Mouse (Mus musculus): ENCODE measurements around the gene Srpk2.
"Not testable (repeated sequence)": the region's sequence is repeated elsewhere in the genome, so short reads cannot be mapped to it uniquely, and the experiment has no call there.

DNA sequence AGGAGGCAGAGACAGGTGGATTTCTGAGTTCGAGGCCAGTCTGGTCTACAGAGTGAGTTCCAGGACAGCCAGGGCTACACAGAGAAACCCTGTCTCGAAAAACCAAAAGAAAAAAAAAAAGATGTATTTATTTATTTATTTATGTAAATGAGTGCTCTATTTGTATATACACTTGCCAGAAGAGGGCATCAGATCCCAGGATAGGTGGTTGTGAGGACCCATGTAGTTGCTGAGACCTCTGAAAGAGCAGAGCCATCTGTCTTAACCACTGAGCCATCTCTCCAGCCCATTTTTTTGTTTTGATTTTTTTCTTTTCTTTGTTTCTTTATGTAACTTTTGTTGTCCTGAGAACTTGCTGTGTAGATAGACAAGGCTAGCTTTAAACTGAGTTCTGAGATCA lies 230.9 kb downstream of the Srpk2 start:
- not testable (repeated sequence) for TF ChIP-seq CTCF (IDR thresholded peaks at IDR 0.05; ENCODE audit: borderline replicate concordance, extremely low read depth, insufficient read depth, insufficient read length); POLR2A (IDR thresholded peaks at IDR 0.05; ENCODE audit: borderline replicate concordance, extremely low read depth, insufficient read depth, insufficient read length, poor library complexity, severe bottlenecking)

Data from brain, embryonic 14.5 days (tissue).